Mouse (Mus musculus): ENCODE measurements around the gene Gm20696. TPM values are rescaled to one million over a fixed set of nuclear protein-coding genes. Genes with fewer than 3 reads are reported as not detected.

Gm20696 gene
- polyA plus RNA-seq, 1 experiment from 2014 or later = 6.3 TPM

- Histone ChIP-seq H3K4me2 (ENCODE audit: low read length) (no peak overlapping the region), H3K9me3 (ENCODE audit: control insufficient read depth, low read length) (no peaks in the 10 kb centered on the region), H3K27ac (ENCODE audit: low read length) (no peak overlapping the region; the same call in 1 of the 2 replicates), H3K9ac (replicated peaks; ENCODE audit: low read depth, low read length) (no peak overlapping the region), H3K4me1 (replicated peaks; ENCODE audit: control insufficient read depth, insufficient read depth, low read length) (peaks cover 19% of the 10 kb centered on the region), H3K27me3 (replicated peaks; ENCODE audit: control insufficient read depth, insufficient read depth, low read length) (no peaks in the 10 kb centered on the region), H3K36me3 (ENCODE audit: control insufficient read depth, insufficient read depth) (no peaks in the 10 kb centered on the region), H3K4me3 (replicated peaks; ENCODE audit: low read length) (no peak overlapping the region)
- WGBS = 48% methylated on average over 9 of the region's 9 CpGs
- peak; percentile 66 for ATAC-seq
These were observed 157.4 kb downstream of the Gm20696 start for GRCm38 (mm10) chr6:99509189-99509592.

GRCm38 (mm10) chr6:99506816-99507215 lies 159.8 kb downstream of the Gm20696 start:
- WGBS = 80% methylated on average over 6 of the region's 6 CpGs
- no peak overlapping the region for H3K27ac ChIP-seq (ENCODE audit: low read length)
- no peaks in the 10 kb centered on the region for H3K9me3 ChIP-seq (ENCODE audit: control insufficient read depth, low read length)
- H3K36me3 ChIP-seq (ENCODE audit: control insufficient read depth, insufficient read depth) = no peaks in the 10 kb centered on the region
- H3K9ac ChIP-seq (replicated peaks; ENCODE audit: low read depth, low read length) = no peak overlapping the region
- H3K4me2 ChIP-seq (ENCODE audit: low read length) = no peak overlapping the region
- H3K27me3 ChIP-seq (replicated peaks; ENCODE audit: control insufficient read depth, insufficient read depth, low read length) = no peaks in the 10 kb centered on the region
- no peak for ATAC-seq
- no peak overlapping the region for H3K4me3 ChIP-seq (replicated peaks; ENCODE audit: low read length)
- H3K4me1 ChIP-seq (replicated peaks; ENCODE audit: control insufficient read depth, insufficient read depth, low read length) = peaks cover 19% of the 10 kb centered on the region

- no peak for ATAC-seq
- Histone ChIP-seq H3K36me3 (ENCODE audit: control insufficient read depth, insufficient read depth) (no peaks in the 10 kb centered on the region), H3K9me3 (ENCODE audit: control insufficient read depth, low read length) (no peaks in the 10 kb centered on the region), H3K9ac (replicated peaks; ENCODE audit: low read depth, low read length) (no peak overlapping the region), H3K4me2 (ENCODE audit: low read length) (no peak overlapping the region), H3K4me1 (replicated peaks; ENCODE audit: control insufficient read depth, insufficient read depth, low read length) (peaks cover 5% of the 10 kb centered on the region; the same call in 1 of the 2 replicates), H3K4me3 (replicated peaks; ENCODE audit: low read length) (no peak overlapping the region), H3K27me3 (replicated peaks; ENCODE audit: control insufficient read depth, insufficient read depth, low read length) (no peaks in the 10 kb centered on the region), H3K27ac (ENCODE audit: low read length) (no peak overlapping the region)
- 96% methylated on average over 1 of the region's 1 CpGs for WGBS
These were observed 162.9 kb downstream of the Gm20696 start for GRCm38 (mm10) chr6:99503741-99504140.

GRCm38 (mm10) chr6:99502727-99503126 lies 163.9 kb downstream of the Gm20696 start:
- H3K9me3 ChIP-seq (ENCODE audit: control insufficient read depth, low read length) = no peaks in the 10 kb centered on the region
- 98% methylated on average over 2 of the region's 2 CpGs for WGBS
- no peaks in the 10 kb centered on the region for H3K27me3 ChIP-seq (replicated peaks; ENCODE audit: control insufficient read depth, insufficient read depth, low read length)
- no peak overlapping the region for H3K4me3 ChIP-seq (replicated peaks; ENCODE audit: low read length)
- H3K36me3 ChIP-seq (ENCODE audit: control insufficient read depth, insufficient read depth) = no peaks in the 10 kb centered on the region
- H3K4me2 ChIP-seq (ENCODE audit: low read length) = no peak overlapping the region
- no peak for ATAC-seq
- no peak overlapping the region for H3K27ac ChIP-seq (ENCODE audit: low read length)
- no peak overlapping the region for H3K9ac ChIP-seq (replicated peaks; ENCODE audit: low read depth, low read length)
- 0 out of 2 replicates have a peak, but pooled peaks cover 2% of the 10 kb centered on the region for H3K4me1 ChIP-seq (replicated peaks; ENCODE audit: control insufficient read depth, insufficient read depth, low read length)

GRCm38 (mm10) chr6:99502314-99502713 lies 164.3 kb downstream of the Gm20696 start:
- Histone ChIP-seq H3K9ac (replicated peaks; ENCODE audit: low read depth, low read length) (no peak overlapping the region), H3K4me2 (ENCODE audit: low read length) (no peak overlapping the region), H3K4me1 (replicated peaks; ENCODE audit: control insufficient read depth, insufficient read depth, low read length) (0 out of 2 replicates have a peak, but pooled peaks cover 2% of the 10 kb centered on the region), H3K36me3 (ENCODE audit: control insufficient read depth, insufficient read depth) (no peaks in the 10 kb centered on the region), H3K27me3 (replicated peaks; ENCODE audit: control insufficient read depth, insufficient read depth, low read length) (no peaks in the 10 kb centered on the region), H3K9me3 (ENCODE audit: control insufficient read depth, low read length) (no peaks in the 10 kb centered on the region), H3K4me3 (replicated peaks; ENCODE audit: low read length) (no peak overlapping the region), H3K27ac (ENCODE audit: low read length) (no peak overlapping the region)
- ATAC-seq = no peak
- WGBS = 93% methylated on average over 6 of the region's 6 CpGs

- no peak overlapping the region for H3K4me3 ChIP-seq (replicated peaks; ENCODE audit: low read length)
- ATAC-seq = no peak
- no peak overlapping the region for H3K4me2 ChIP-seq (ENCODE audit: low read length)
- H3K9me3 ChIP-seq (ENCODE audit: control insufficient read depth, low read length) = no peaks in the 10 kb centered on the region
- H3K36me3 ChIP-seq (ENCODE audit: control insufficient read depth, insufficient read depth) = no peaks in the 10 kb centered on the region
- H3K27me3 ChIP-seq (replicated peaks; ENCODE audit: control insufficient read depth, insufficient read depth, low read length) = no peaks in the 10 kb centered on the region
- no peak overlapping the region for H3K27ac ChIP-seq (ENCODE audit: low read length)
- no peak overlapping the region for H3K9ac ChIP-seq (replicated peaks; ENCODE audit: low read depth, low read length)
- 0 out of 2 replicates have a peak, but pooled peaks cover 2% of the 10 kb centered on the region for H3K4me1 ChIP-seq (replicated peaks; ENCODE audit: control insufficient read depth, insufficient read depth, low read length)
- WGBS = 95% methylated on average over 3 of the region's 3 CpGs
These were observed 165.9 kb downstream of the Gm20696 start for GRCm38 (mm10) chr6:99500570-99501270.

GRCm38 (mm10) chr6:99498082-99498481 lies 168.5 kb downstream of the Gm20696 start:
- Histone ChIP-seq H3K27ac (ENCODE audit: low read length) (no peak overlapping the region), H3K36me3 (ENCODE audit: control insufficient read depth, insufficient read depth) (no peaks in the 10 kb centered on the region), H3K4me1 (replicated peaks; ENCODE audit: control insufficient read depth, insufficient read depth, low read length) (no peaks in the 10 kb centered on the region), H3K9me3 (ENCODE audit: control insufficient read depth, low read length) (no peaks in the 10 kb centered on the region), H3K27me3 (replicated peaks; ENCODE audit: control insufficient read depth, insufficient read depth, low read length) (no peaks in the 10 kb centered on the region), H3K9ac (replicated peaks; ENCODE audit: low read depth, low read length) (no peak overlapping the region), H3K4me2 (ENCODE audit: low read length) (no peak overlapping the region), H3K4me3 (replicated peaks; ENCODE audit: low read length) (no peak overlapping the region)
- WGBS = 82% methylated on average over 7 of the region's 7 CpGs
- ATAC-seq = no peak

GRCm38 (mm10) chr6:99496114-99496513 lies 170.5 kb downstream of the Gm20696 start:
- Histone ChIP-seq H3K4me2 (ENCODE audit: low read length) (no peak overlapping the region), H3K4me1 (replicated peaks; ENCODE audit: control insufficient read depth, insufficient read depth, low read length) (no peaks in the 10 kb centered on the region), H3K9ac (replicated peaks; ENCODE audit: low read depth, low read length) (no peak overlapping the region), H3K27me3 (replicated peaks; ENCODE audit: control insufficient read depth, insufficient read depth, low read length) (no peaks in the 10 kb centered on the region), H3K4me3 (replicated peaks; ENCODE audit: low read length) (no peak overlapping the region), H3K9me3 (ENCODE audit: control insufficient read depth, low read length) (no peaks in the 10 kb centered on the region), H3K36me3 (ENCODE audit: control insufficient read depth, insufficient read depth) (no peaks in the 10 kb centered on the region), H3K27ac (ENCODE audit: low read length) (no peak overlapping the region)
- WGBS = 74% methylated on average over 5 of the region's 5 CpGs
- ATAC-seq = no peak

GRCm38 (mm10) chr6:99492937-99493336 lies 173.7 kb downstream of the Gm20696 start:
- WGBS = 49% methylated on average over 3 of the region's 3 CpGs
- Histone ChIP-seq H3K4me1 (replicated peaks; ENCODE audit: control insufficient read depth, insufficient read depth, low read length) (no peaks in the 10 kb centered on the region), H3K4me3 (replicated peaks; ENCODE audit: low read length) (no peak overlapping the region), H3K36me3 (ENCODE audit: control insufficient read depth, insufficient read depth) (no peaks in the 10 kb centered on the region), H3K9ac (replicated peaks; ENCODE audit: low read depth, low read length) (no peak overlapping the region), H3K27me3 (replicated peaks; ENCODE audit: control insufficient read depth, insufficient read depth, low read length) (0 out of 2 replicates have a peak, but pooled peaks cover 3% of the 10 kb centered on the region), H3K27ac (ENCODE audit: low read length) (no peak overlapping the region), H3K4me2 (ENCODE audit: low read length) (no peak overlapping the region), H3K9me3 (ENCODE audit: control insufficient read depth, low read length) (no peaks in the 10 kb centered on the region)
- ATAC-seq = no peak
